Mouse (Mus musculus) G1E (cell line): Measurements from ENCODE around the gene Ecm2.

Experiments
- CTCF ChIP-seq: IDR thresholded peaks from 2 replicates; pipeline ENCODE4 v1.5.1; 2012; ENCODE audit warnings: low read depth, low read length, inconsistent platforms, mixed read lengths
- GATA1 ChIP-seq: IDR thresholded peaks from 2 replicates; pipeline ENCODE4 v1.6.1; 2012; ENCODE audit warnings: borderline replicate concordance, low read length, inconsistent platforms, mixed read lengths
- POLR2AphosphoS5 ChIP-seq: IDR thresholded peaks from 2 replicates; pipeline ENCODE4 v1.6.1; 2012; ENCODE audit warnings: low read depth, low read length, inconsistent platforms; ENCODE audit not compliant: insufficient replicate concordance

DNA sequence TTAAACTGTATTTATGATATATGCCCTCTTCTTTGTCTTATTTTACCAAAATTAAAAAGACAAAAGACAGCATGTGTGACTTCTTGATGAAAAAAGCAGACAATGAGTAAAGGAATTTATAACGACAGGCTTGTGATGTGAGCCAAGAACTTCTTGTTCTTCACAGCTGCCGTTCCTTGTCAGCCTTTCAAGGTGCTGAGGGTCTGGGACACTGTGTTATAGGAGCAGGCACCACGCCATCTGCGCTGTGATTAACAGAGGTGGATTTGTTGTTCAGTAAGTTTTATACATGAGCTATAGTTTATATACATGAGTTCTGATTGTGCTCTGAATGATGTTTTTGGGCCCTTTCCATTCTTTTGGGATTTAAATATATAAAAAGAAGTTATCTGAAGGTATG lies 25.2 kb upstream of the Ecm2 start:
- TF ChIP-seq GATA1 (no peak), POLR2AphosphoS5 (no peak), CTCF (no peak)
